27 mouse cellular contexts compared by ENCODE assay signal in the genomic region with DNA sequence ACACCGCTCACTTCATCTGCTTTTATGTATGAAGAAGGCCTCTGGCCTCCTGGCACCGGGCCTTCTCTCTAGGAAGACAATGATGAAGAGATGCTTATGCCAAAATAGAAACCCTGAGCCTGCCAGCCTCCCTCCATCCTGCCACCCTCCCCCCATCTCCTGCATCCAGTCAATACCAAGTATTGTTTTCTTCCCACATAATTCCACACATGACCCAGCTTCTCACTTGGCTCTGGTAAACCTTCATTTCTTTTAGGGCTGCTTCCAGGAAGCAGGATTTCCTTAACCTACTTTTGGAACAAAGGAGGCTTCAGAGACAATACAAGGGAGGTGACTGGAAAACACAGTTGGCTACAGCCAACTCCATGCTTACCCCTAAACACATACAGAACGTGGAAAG. TPM values are rescaled to one million over a fixed set of nuclear protein-coding genes. Genes with fewer than 3 reads are reported as not detected.
DNase-seq lines count a peak whose midpoint lies in the region; ATAC-seq and TF ChIP-seq lines count a peak whose summit lies in the region.
"Had no signal": no experiment of that assay in that cellular context is flagged by ENCODE, and none has a peak within 500 bp of the region (broad histone marks: within the 10 kb centered on the region; RNA-seq: fewer than 3 reads in every experiment).

A gene (minus strand): TSS at position 21 of the 400 bp plus-strand sequence.

- intact Hi-C loops in heart, postnatal 36 days (cut with DNase I) = no loop called here

- no peaks in the 10 kb centered on the region for H3K9me3 ChIP-seq in kidney, embryonic 16.5 days (ENCODE audit: low read length)
- H3K9me3 ChIP-seq in lung, postnatal 0 days (ENCODE audit: low read length) = no peaks in the 10 kb centered on the region
- no peaks in the 10 kb centered on the region for H3K9me3 ChIP-seq in intestine, postnatal 0 days (ENCODE audit: control insufficient read depth)
- H3K9me3 ChIP-seq: forebrain, embryonic 10.5 days; G1E; hindbrain, embryonic 10.5 days; liver, embryonic 15.5 days; neural tube, embryonic 15.5 days; stomach, embryonic 15.5 days had no signal

- no peaks in the 10 kb centered on the region for H3K27me3 ChIP-seq in kidney, embryonic 16.5 days (ENCODE audit: insufficient read depth, low read length)
- H3K27me3 ChIP-seq in lung, postnatal 0 days (replicated peaks; ENCODE audit: insufficient read depth, low read length) = no peaks in the 10 kb centered on the region
- 0 out of 2 replicates have a peak, but pooled peaks cover 3% of the 10 kb centered on the region for H3K27me3 ChIP-seq in intestine, postnatal 0 days (replicated peaks; ENCODE audit: control insufficient read depth, insufficient read depth, low read length)
- H3K27me3 ChIP-seq: liver, embryonic 15.5 days; neural tube, embryonic 15.5 days; stomach, embryonic 15.5 days had no signal

- H3K4me2 ChIP-seq in kidney, embryonic 16.5 days (replicated peaks; ENCODE audit: low read depth, low read length) = no peak within 1 kb of the TSS
- no peak within 1 kb of the TSS for H3K4me2 ChIP-seq in lung, postnatal 0 days (replicated peaks; ENCODE audit: low read depth, low read length)
- H3K4me2 ChIP-seq in intestine, postnatal 0 days (replicated peaks; ENCODE audit: low read depth) = no peak within 1 kb of the TSS
- H3K4me2 ChIP-seq: liver, embryonic 15.5 days; neural tube, embryonic 15.5 days; stomach, embryonic 15.5 days had no signal

- TF ChIP-seq EP300 in lung, postnatal 0 days (IDR thresholded peaks at IDR 0.05) = peak; percentile 30; the same call in 1 of the 2 replicates

- no peaks in the 10 kb centered on the region for H3K4me1 ChIP-seq in kidney, embryonic 16.5 days (ENCODE audit: insufficient read depth, low read length)
- no peaks in the 10 kb centered on the region for H3K4me1 ChIP-seq in lung, postnatal 0 days (ENCODE audit: insufficient read depth, low read depth, low read length)
- H3K4me1 ChIP-seq in intestine, postnatal 0 days (replicated peaks; ENCODE audit: control insufficient read depth, insufficient read depth, low read length) = no peaks in the 10 kb centered on the region
- H3K4me1 ChIP-seq: forebrain, embryonic 10.5 days; hindbrain, embryonic 10.5 days; liver, embryonic 15.5 days; neural tube, embryonic 15.5 days; stomach, embryonic 15.5 days had no signal

- no peak for ATAC-seq in kidney, embryonic 16.5 days (ENCODE audit: low FRiP score, low TSS enrichment)
- ATAC-seq in lung, postnatal 0 days = peak; percentile 49
- no peak for ATAC-seq in intestine, postnatal 0 days
- ATAC-seq: hindbrain, postnatal 0 days; midbrain, embryonic 16.5 days had no signal

- no peaks in the 10 kb centered on the region for H3K36me3 ChIP-seq in kidney, embryonic 16.5 days (ENCODE audit: insufficient read depth, low read length)
- H3K36me3 ChIP-seq in lung, postnatal 0 days (ENCODE audit: insufficient read depth, low read length) = no peaks in the 10 kb centered on the region
- no peaks in the 10 kb centered on the region for H3K36me3 ChIP-seq in intestine, postnatal 0 days (ENCODE audit: control insufficient read depth, insufficient read depth)
- H3K36me3 ChIP-seq: forebrain, embryonic 10.5 days; G1E; hindbrain, embryonic 10.5 days; liver, embryonic 15.5 days; neural tube, embryonic 15.5 days; stomach, embryonic 15.5 days had no signal

- no peak within 1 kb of the TSS for H3K9ac ChIP-seq in kidney, embryonic 16.5 days (replicated peaks; ENCODE audit: low read length)
- no peak within 1 kb of the TSS for H3K9ac ChIP-seq in lung, postnatal 0 days (replicated peaks; ENCODE audit: low read depth)
- H3K9ac ChIP-seq in intestine, postnatal 0 days (ENCODE audit: low read depth, low read length) = no peak within 1 kb of the TSS
- H3K9ac ChIP-seq: liver, embryonic 15.5 days; neural tube, embryonic 15.5 days; stomach, embryonic 15.5 days had no signal

- H3K4me3 ChIP-seq in kidney, embryonic 16.5 days (ENCODE audit: low read length) = no peak within 1 kb of the TSS
- no peak within 1 kb of the TSS for H3K4me3 ChIP-seq in lung, postnatal 0 days (ENCODE audit: low read depth, low read length)
- H3K4me3 ChIP-seq in intestine, postnatal 0 days (ENCODE audit: low read depth, low read length) = no peak within 1 kb of the TSS
- H3K4me3 ChIP-seq: forebrain, embryonic 10.5 days; hindbrain, embryonic 10.5 days; liver, embryonic 15.5 days; neural tube, embryonic 15.5 days; stomach, embryonic 15.5 days had no signal

- no peak within 1 kb of the TSS for H3K27ac ChIP-seq in kidney, embryonic 16.5 days (ENCODE audit: low read length)
- peak within 1 kb of the TSS; percentile 32; the same call in 1 of the 2 replicates for H3K27ac ChIP-seq in lung, postnatal 0 days (ENCODE audit: low read length)
- H3K27ac ChIP-seq in intestine, postnatal 0 days (ENCODE audit: low read depth, low read length) = no peak within 1 kb of the TSS
- H3K27ac ChIP-seq: forebrain, embryonic 10.5 days; hindbrain, embryonic 10.5 days; hindbrain, postnatal 0 days; liver, embryonic 15.5 days; neural tube, embryonic 15.5 days had no signal

- TF ChIP-seq CTCF in lung, postnatal 0 days (IDR thresholded peaks at IDR 0.05) = no peak
- no peak for TF ChIP-seq CTCF in intestine, postnatal 0 days (IDR thresholded peaks at IDR 0.05; ENCODE audit: low read depth)

- peak; percentile 94 for DNase-seq in heart, adult 11 months
- no peak for DNase-seq in heart, postnatal 36 days
- peak; percentile 48 for DNase-seq in kidney, postnatal 10 days
- DNase-seq in lung, postnatal 0 days (ENCODE audit: low spot score) = no peak
- no peak for DNase-seq in lung, postnatal 36 days
- no peak for DNase-seq in thymus, adult 18-20 months
- DNase-seq: cerebellum, adult 2 months; cerebellum, postnatal 36 days; kidney, adult 8-10 months; right cerebral cortex, postnatal 14 days; thymus, adult 2 months had no signal

- 67% methylated on average over 3 of the region's 3 CpGs for WGBS in kidney, embryonic 16.5 days
- 39% methylated on average over 3 of the region's 3 CpGs for WGBS in lung, postnatal 0 days
- WGBS in intestine, postnatal 0 days = 51% methylated on average over 3 of the region's 3 CpGs

RNA-seq across cellular contexts. Expression of the gene that starts here (rescaled TPM):
- total RNA-seq in heart, postnatal 36 days (2021) = not detected
- polyA plus RNA-seq in kidney, embryonic 16.5 days (2015; fragmentation: Nextera tagmentation; extraction: Ambion mirVana) = 0.21 and 0.55 TPM in 2 replicates
- 0.31 and 3.3 TPM in 2 replicates for polyA plus RNA-seq in lung, postnatal 0 days (2015; fragmentation: Nextera tagmentation; extraction: Ambion mirVana)
- polyA plus RNA-seq in intestine, postnatal 0 days (2015; fragmentation: Nextera tagmentation; extraction: Ambion mirVana) = 0.34 and 0.56 TPM in 2 replicates
- total RNA-seq: adrenal gland, postnatal 36 days; G1E; gastrocnemius, adult 18-20 months; granulocyte monocyte progenitor cell, adult 5-6 weeks; hindbrain, postnatal 0 days; layer of hippocampus, postnatal 14 days; left cerebral cortex, postnatal 10 days; megakaryocyte-erythroid progenitor cell, adult 5-6 weeks had no signal
- polyA plus RNA-seq: forebrain, embryonic 10.5 days; G1E; hindbrain, postnatal 0 days; liver, embryonic 15.5 days; midbrain, embryonic 16.5 days; neural tube, embryonic 15.5 days; stomach, embryonic 15.5 days; thymus, adult 2 months had no signal

Comparison
In these comparisons a context has a peak if more than half of its experiments do, and no peak if none do; other contexts are left out.
1. DNase-seq: peak in heart, adult 11 months (single experiment) and kidney, postnatal 10 days (single experiment); none in heart, postnatal 36 days (0 of 2), lung, postnatal 0 days (single experiment), lung, postnatal 36 days (single experiment) and thymus, adult 18-20 months (0 of 2).